Mouse (Mus musculus) right cerebral cortex, postnatal 10 days (tissue): ENCODE data around the gene Csrnp3.
A peak's percentile ranks its signal among the peaks of the same experiment; 100 is the strongest.

ENCODE experiments used
- DNase-seq, 2 experiments: peaks; one replicate each; pipeline ENCODE4 v3.0.0; 2021; ENCODE audit warnings: low spot score in 2 of 2

Gene Csrnp3

GRCm38 (mm10) chr2:65948808-65949207 is 103.2 kb downstream of the Csrnp3 start:
- DNase-seq: no peak

GRCm38 (mm10) chr2:65953726-65954340 is 108.3 kb downstream of the Csrnp3 start:
- no peak for DNase-seq

- DNase-seq: no peak
Measured at GRCm38 (mm10) chr2:65955804-65956203, 110.2 kb downstream of the Csrnp3 start.

GRCm38 (mm10) chr2:65956727-65957126 is 111.2 kb downstream of the Csrnp3 start:
- no peak for DNase-seq

GRCm38 (mm10) chr2:65963420-65963819 is 117.9 kb downstream of the Csrnp3 start:
- no peak for DNase-seq

GRCm38 (mm10) chr2:65968810-65969209 is 123.2 kb downstream of the Csrnp3 start:
- peak; percentile 66 to 82 for DNase-seq

- DNase-seq: peak; percentile 62 to 74
Measured at GRCm38 (mm10) chr2:65973907-65974306, 128.3 kb downstream of the Csrnp3 start.

- no peak for DNase-seq
Measured at GRCm38 (mm10) chr2:65975383-65975782, 129.8 kb downstream of the Csrnp3 start.

GRCm38 (mm10) chr2:65979338-65980053 is 133.9 kb downstream of the Csrnp3 start:
- peak; percentile 61 to 73 for DNase-seq

GRCm38 (mm10) chr2:65981470-65981869 is 135.9 kb downstream of the Csrnp3 start:
- DNase-seq: no peak

- DNase-seq: no peak
Measured at GRCm38 (mm10) chr2:65981965-65982364, 136.4 kb downstream of the Csrnp3 start.

GRCm38 (mm10) chr2:65985706-65986105 is 140.1 kb downstream of the Csrnp3 start:
- DNase-seq: no peak

GRCm38 (mm10) chr2:65987069-65987468 is 141.5 kb downstream of the Csrnp3 start:
- no peak for DNase-seq

- no peak for DNase-seq
Measured at GRCm38 (mm10) chr2:65987588-65987987, 142.0 kb downstream of the Csrnp3 start.

- DNase-seq: no peak
Measured at GRCm38 (mm10) chr2:65988788-65989187, 143.2 kb downstream of the Csrnp3 start.

- no peak for DNase-seq
Measured at GRCm38 (mm10) chr2:65990108-65990507, 144.5 kb downstream of the Csrnp3 start.

- no peak for DNase-seq
Measured at GRCm38 (mm10) chr2:65990754-65991153, 145.2 kb downstream of the Csrnp3 start.

GRCm38 (mm10) chr2:65993371-65993770 is 147.8 kb downstream of the Csrnp3 start:
- peak in 1 of 2 experiments; percentile 37 for DNase-seq

- DNase-seq: peak; percentile 52 to 64
Measured at GRCm38 (mm10) chr2:65994886-65995468, 149.4 kb downstream of the Csrnp3 start.

- no peak for DNase-seq
Measured at GRCm38 (mm10) chr2:65998747-65999146, 153.2 kb downstream of the Csrnp3 start.

- no peak for DNase-seq
Measured at GRCm38 (mm10) chr2:66008995-66009654, 163.6 kb downstream of the Csrnp3 start.

GRCm38 (mm10) chr2:66009677-66010076 is 164.1 kb downstream of the Csrnp3 start:
- DNase-seq: no peak
